In the genomic region with DNA sequence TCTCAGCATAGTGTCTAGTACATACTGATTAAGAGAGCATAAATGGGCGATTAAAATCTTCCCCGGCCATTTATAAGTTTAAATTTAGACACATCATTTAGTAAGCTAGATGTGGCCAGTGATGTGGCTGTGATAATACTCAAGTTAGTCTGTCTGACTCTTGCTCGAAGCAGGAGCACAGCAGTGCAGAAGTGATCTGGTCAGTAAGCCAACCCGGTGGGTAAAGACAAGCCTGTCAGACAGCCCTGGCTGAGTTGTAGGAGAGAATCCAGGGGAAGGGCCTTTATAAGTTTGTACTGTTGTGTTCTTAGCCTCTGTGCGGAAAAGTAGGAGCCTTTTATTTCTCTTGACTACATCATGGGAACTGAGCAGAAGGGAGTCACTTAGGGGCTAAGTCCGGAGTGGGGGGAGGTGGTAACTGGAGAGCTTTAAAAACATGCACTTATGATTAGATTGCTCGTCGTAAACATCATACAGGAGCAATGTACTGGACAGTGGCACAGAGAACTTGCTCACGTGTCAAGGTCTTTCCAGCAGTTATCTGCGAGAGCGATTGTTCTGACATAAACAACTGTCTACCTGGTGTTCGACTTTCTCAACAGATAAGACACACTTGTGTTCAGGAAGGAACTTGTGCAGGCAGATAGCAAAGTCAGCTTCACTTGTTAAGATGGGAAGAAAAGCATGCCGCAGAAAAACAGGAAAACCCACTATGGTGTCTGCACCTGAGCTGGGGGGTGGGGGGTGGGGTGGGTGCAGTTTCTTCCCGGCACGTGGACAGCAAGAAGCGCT, we compare ENCODE assay signal across 11 mouse cellular contexts.
DNase-seq lines count a peak whose midpoint lies in the region; ATAC-seq and TF ChIP-seq lines count a peak whose summit lies in the region.
"Had no signal": no experiment of that assay in that cellular context is flagged by ENCODE, and none has a peak within 500 bp of the region (broad histone marks: within the 10 kb centered on the region; RNA-seq: fewer than 3 reads in every experiment).

No protein-coding gene starts in this region.

- no peaks in the 10 kb centered on the region; the same call in 1 of the 2 replicates for H3K4me1 ChIP-seq in embryonic facial prominence, embryonic 12.5 days
- peaks cover 9% of the 10 kb centered on the region; the same call in 1 of the 2 replicates for H3K4me1 ChIP-seq in embryonic facial prominence, embryonic 10.5 days
- H3K4me1 ChIP-seq in stomach, embryonic 15.5 days = no peaks in the 10 kb centered on the region
- no peaks in the 10 kb centered on the region for H3K4me1 ChIP-seq in stomach, postnatal 0 days (replicated peaks; ENCODE audit: control insufficient read depth, insufficient read depth)
- H3K4me1 ChIP-seq in liver, embryonic 12.5 days = peaks cover 32% of the 10 kb centered on the region

- H3K27me3 ChIP-seq in embryonic facial prominence, embryonic 12.5 days = no peaks in the 10 kb centered on the region
- H3K27me3 ChIP-seq in embryonic facial prominence, embryonic 10.5 days (replicated peaks; ENCODE audit: low read depth, poor library complexity, severe bottlenecking) = 0 out of 2 replicates have a peak, but pooled peaks cover 6% of the 10 kb centered on the region
- H3K27me3 ChIP-seq in stomach, embryonic 15.5 days (replicated peaks) = no peaks in the 10 kb centered on the region
- no peaks in the 10 kb centered on the region for H3K27me3 ChIP-seq in stomach, postnatal 0 days (ENCODE audit: control insufficient read depth, insufficient read depth, low read length)
- H3K27me3 ChIP-seq in liver, embryonic 12.5 days (replicated peaks) = no peaks in the 10 kb centered on the region

- no peak overlapping the region for H3K9ac ChIP-seq in embryonic facial prominence, embryonic 12.5 days
- H3K9ac ChIP-seq in stomach, embryonic 15.5 days = no peak overlapping the region
- no peak overlapping the region for H3K9ac ChIP-seq in stomach, postnatal 0 days (ENCODE audit: low read length)
- 0 out of 2 replicates have a peak overlapping the region, but pooled peaks have one; percentile 25 for H3K9ac ChIP-seq in liver, embryonic 12.5 days
- H3K9ac ChIP-seq: forebrain, postnatal 0 days had no signal

- no peak overlapping the region for H3K4me2 ChIP-seq in embryonic facial prominence, embryonic 12.5 days (replicated peaks)
- no peak overlapping the region for H3K4me2 ChIP-seq in stomach, embryonic 15.5 days
- no peak overlapping the region for H3K4me2 ChIP-seq in stomach, postnatal 0 days (replicated peaks; ENCODE audit: low read depth)
- H3K4me2 ChIP-seq in liver, embryonic 12.5 days = peak overlapping the region; percentile 56
- H3K4me2 ChIP-seq: midbrain, embryonic 11.5 days had no signal

- no peak overlapping the region for H3K27ac ChIP-seq in embryonic facial prominence, embryonic 12.5 days
- H3K27ac ChIP-seq in embryonic facial prominence, embryonic 10.5 days (replicated peaks) = no peak overlapping the region
- H3K27ac ChIP-seq in stomach, embryonic 15.5 days = no peak overlapping the region
- H3K27ac ChIP-seq in stomach, postnatal 0 days (replicated peaks) = no peak overlapping the region
- peak overlapping the region; percentile 45 for H3K27ac ChIP-seq in liver, embryonic 12.5 days
- H3K27ac ChIP-seq: hindbrain, postnatal 0 days had no signal

- H3K36me3 ChIP-seq in embryonic facial prominence, embryonic 12.5 days = no peaks in the 10 kb centered on the region
- no peaks in the 10 kb centered on the region for H3K36me3 ChIP-seq in embryonic facial prominence, embryonic 10.5 days (replicated peaks)
- no peaks in the 10 kb centered on the region for H3K36me3 ChIP-seq in stomach, embryonic 15.5 days
- no peaks in the 10 kb centered on the region for H3K36me3 ChIP-seq in stomach, postnatal 0 days (ENCODE audit: control insufficient read depth, insufficient read depth, low read length)
- no peaks in the 10 kb centered on the region for H3K36me3 ChIP-seq in liver, embryonic 12.5 days

- no peak for TF ChIP-seq CTCF in stomach, postnatal 0 days (IDR thresholded peaks at IDR 0.05; ENCODE audit: low read depth)

- 75% methylated on average over 16 of the region's 16 CpGs for whole genome bisulfite sequencing in embryonic facial prominence, embryonic 12.5 days
- 80% methylated on average over 16 of the region's 16 CpGs for WGBS in embryonic facial prominence, embryonic 10.5 days
- 51% methylated on average over 16 of the region's 16 CpGs for WGBS in stomach, embryonic 15.5 days
- WGBS in stomach, postnatal 0 days = 54% methylated on average over 16 of the region's 16 CpGs
- WGBS in liver, embryonic 12.5 days (ENCODE audit: insufficient replicate concordance) = 17% methylated on average over 16 of the region's 16 CpGs

- DNase-seq in embryonic facial prominence, embryonic 10.5 days (ENCODE audit: low spot score) = no peak
- DNase-seq in stomach, postnatal 0 days (ENCODE audit: low spot score) = no peak
- DNase-seq in yolk sac, embryonic 10.5 days (ENCODE audit: low spot score) = peak; percentile 16
- DNase-seq in urinary bladder, postnatal 10 days (ENCODE audit: low spot score) = no peak
- DNase-seq in left cerebral cortex, postnatal 14 days (ENCODE audit: low spot score in 2 of 2) = no peak
- DNase-seq: forebrain, postnatal 0 days had no signal

- no peak overlapping the region for H3K4me3 ChIP-seq in embryonic facial prominence, embryonic 12.5 days
- no peak overlapping the region for H3K4me3 ChIP-seq in embryonic facial prominence, embryonic 10.5 days
- no peak overlapping the region for H3K4me3 ChIP-seq in stomach, embryonic 15.5 days (replicated peaks)
- no peak overlapping the region for H3K4me3 ChIP-seq in stomach, postnatal 0 days (ENCODE audit: low read depth, low read length)
- H3K4me3 ChIP-seq in liver, embryonic 12.5 days = no peak overlapping the region

- ATAC-seq in embryonic facial prominence, embryonic 12.5 days (ENCODE audit: insufficient number of reproducible peaks, insufficient read depth, low FRiP score, low TSS enrichment) = 0 out of 2 replicates have a peak, but pooled peaks have one; percentile 60
- peak; percentile 60; the same call in 1 of the 2 replicates for ATAC-seq in stomach, embryonic 15.5 days (ENCODE audit: insufficient read depth, low FRiP score, low read depth)
- ATAC-seq in stomach, postnatal 0 days (ENCODE audit: low FRiP score, low TSS enrichment) = no peak
- peak; percentile 92 for ATAC-seq in liver, embryonic 12.5 days
- ATAC-seq: forebrain, postnatal 0 days; hindbrain, postnatal 0 days had no signal

- no peaks in the 10 kb centered on the region for H3K9me3 ChIP-seq in embryonic facial prominence, embryonic 12.5 days
- no peaks in the 10 kb centered on the region for H3K9me3 ChIP-seq in embryonic facial prominence, embryonic 10.5 days
- H3K9me3 ChIP-seq in stomach, embryonic 15.5 days = no peaks in the 10 kb centered on the region
- no peaks in the 10 kb centered on the region for H3K9me3 ChIP-seq in stomach, postnatal 0 days (ENCODE audit: control insufficient read depth, low read length)
- no peaks in the 10 kb centered on the region for H3K9me3 ChIP-seq in liver, embryonic 12.5 days (replicated peaks)

- intact Hi-C loops in left cerebral cortex, postnatal 14 days (cut with DNase I) = no loop called here

- TF ChIP-seq EP300 in stomach, postnatal 0 days (optimal IDR thresholded peaks at IDR 0.05) = no peak
